Mouse (Mus musculus): ENCODE data around the gene Gm16429. TPM values are rescaled to one million over a fixed set of nuclear protein-coding genes. Genes with fewer than 3 reads are reported as not detected.
"Not testable (repeated sequence)": the region's sequence is repeated elsewhere in the genome, so short reads cannot be mapped to it uniquely, and the experiment has no call there.

Gm16429 gene
- polyA plus RNA-seq (2014; fragmentation: Nextera tagmentation; extraction: Ambion mirVana) = not detected in 2 replicates

- ATAC-seq; H3K9ac ChIP-seq (ENCODE audit: low read length); H3K27ac ChIP-seq (ENCODE audit: low read depth, low read length); H3K27me3 ChIP-seq (replicated peaks; ENCODE audit: control insufficient read depth, insufficient read depth, low read length); H3K9me3 ChIP-seq (replicated peaks; ENCODE audit: control insufficient read depth, low read length); H3K4me1 ChIP-seq (ENCODE audit: control insufficient read depth, insufficient read depth, low read length); H3K4me3 ChIP-seq (ENCODE audit: low read depth, low read length); H3K4me2 ChIP-seq (ENCODE audit: low read length); DNase-seq (ENCODE audit: low spot score); H3K36me3 ChIP-seq (ENCODE audit: control insufficient read depth, insufficient read depth, low read length): not testable (repeated sequence)
- no CpG with 5 or more reads among the region's 1 CpGs for WGBS
These were observed at the start of gene Gm16429 for GRCm38 (mm10) chr5:93928952-93929351. Gm16429 (minus strand) TSS chr5:93929052.

Other genes starting within 250 kb of the Gm16429 start
- gene Gm7792, start 85.3 kb downstream of the Gm16429 start, polyA plus RNA-seq (2014; fragmentation: Nextera tagmentation; extraction: Ambion mirVana) = not detected in 2 replicates
- gene BC061212, start 141.5 kb upstream of the Gm16429 start, polyA plus RNA-seq (2014; fragmentation: Nextera tagmentation; extraction: Ambion mirVana) = not detected in 2 replicates
- gene Gm6351, start 147.3 kb upstream of the Gm16429 start, polyA plus RNA-seq (2014; fragmentation: Nextera tagmentation; extraction: Ambion mirVana) = not detected in 2 replicates

Data from forebrain, embryonic 14.5 days (tissue).